Comparison of ENCODE assay signal across 21 mouse cellular contexts in genomic region chr16:23112348-23112747, GRCm38 (mm10). TPM values are rescaled to one million over a fixed set of nuclear protein-coding genes. Genes with fewer than 3 reads are reported as not detected.
DNase-seq lines count a peak whose midpoint lies in the region; ATAC-seq and TF ChIP-seq lines count a peak whose summit lies in the region.
"Had no signal": no experiment of that assay in that cellular context is flagged by ENCODE, and none has a peak within 500 bp of the region (broad histone marks: within the 10 kb centered on the region; RNA-seq: fewer than 3 reads in every experiment).

No protein-coding gene starts in this region.

- H3K4me1 ChIP-seq in E14TG2a.4 (replicated peaks; ENCODE audit: low read depth, low read length): peaks cover 7% of the 10 kb centered on the region
- no peaks in the 10 kb centered on the region for H3K4me1 ChIP-seq in ES-E14 (ENCODE audit: control insufficient read depth in 2 of 2, insufficient read depth in 2 of 2, low read length in 2 of 2, poor library complexity in 1 of 2)
- peaks cover 25% of the 10 kb centered on the region for H3K4me1 ChIP-seq in embryonic facial prominence, embryonic 13.5 days
- H3K4me1 ChIP-seq in hindbrain, embryonic 16.5 days (ENCODE audit: control insufficient read depth, insufficient read depth, low read depth, low read length): peaks cover 36% of the 10 kb centered on the region
- peaks cover 28% of the 10 kb centered on the region for H3K4me1 ChIP-seq in forebrain, embryonic 10.5 days

- H3K27me3 ChIP-seq in E14TG2a.4 (ENCODE audit: insufficient read depth, low read length): no peaks in the 10 kb centered on the region
- no peaks in the 10 kb centered on the region for H3K27me3 ChIP-seq in embryonic facial prominence, embryonic 13.5 days
- H3K27me3 ChIP-seq in hindbrain, embryonic 16.5 days (replicated peaks; ENCODE audit: control insufficient read depth, insufficient read depth, low read length): no peaks in the 10 kb centered on the region
- H3K27me3 ChIP-seq in forebrain, embryonic 10.5 days (ENCODE audit: poor library complexity, severe bottlenecking): no peaks in the 10 kb centered on the region
- H3K27me3 ChIP-seq: forebrain, embryonic 12.5 days; hindbrain, embryonic 12.5 days had no signal

- no peak for TF ChIP-seq CTCF in layer of hippocampus, adult 2 months (conservative IDR thresholded peaks at IDR 0.05)
- no peak for TF ChIP-seq CTCF in E14TG2a.4 (conservative IDR thresholded peaks at IDR 0.05; ENCODE audit: low read length)

- WGBS in embryonic facial prominence, embryonic 13.5 days: 80% methylated on average over 12 of the region's 12 CpGs
- WGBS in hindbrain, embryonic 16.5 days: 83% methylated on average over 12 of the region's 12 CpGs
- 91% methylated on average over 12 of the region's 12 CpGs for WGBS in forebrain, embryonic 10.5 days

- no peak overlapping the region for H3K27ac ChIP-seq in layer of hippocampus, adult 2 months
- no peak overlapping the region; the same call in 1 of the 2 replicates for H3K27ac ChIP-seq in ES-E14 (ENCODE audit: insufficient read depth, low read depth, low read length, poor library complexity, severe bottlenecking)
- H3K27ac ChIP-seq in embryonic facial prominence, embryonic 13.5 days: no peak overlapping the region
- no peak overlapping the region for H3K27ac ChIP-seq in hindbrain, embryonic 16.5 days (ENCODE audit: low read depth, low read length)
- H3K27ac ChIP-seq in forebrain, embryonic 10.5 days: no peak overlapping the region
- H3K27ac ChIP-seq: forebrain, embryonic 12.5 days; hindbrain, embryonic 12.5 days had no signal

- in situ Hi-C loops in ES-E14 (cut with MboI; ENCODE audit: low sequenced_read_pairs in 2 of 2, unreplicated experiment in 2 of 2): loop anchor here in 1 of 2 experiments (25.0 kb wide), 1 partner anchor 700 kb away; no protein-coding TSS in a partner anchor

- no peak for DNase-seq in layer of hippocampus, adult 2 months (ENCODE audit: low spot score in 2 of 2)
- no peak for DNase-seq in layer of hippocampus, postnatal 25 days (ENCODE audit: extremely low spot score in 1 of 2, low spot score in 1 of 2)
- DNase-seq in ES-E14 (ENCODE audit: low read depth, low spot score): no peak
- DNase-seq in forebrain, embryonic 10.5 days (ENCODE audit: extremely low spot score, low spot score): no peak
- DNase-seq: adrenal gland, postnatal 10 days; cerebellum, adult 18-20 months; cerebellum, adult 9-11 months; gastrocnemius, postnatal 14 days; heart, postnatal 10 days; heart, postnatal 4 days; kidney, adult 9 months had no signal

- no peak for ATAC-seq in embryonic facial prominence, embryonic 13.5 days (ENCODE audit: insufficient number of reproducible peaks, insufficient read depth, low FRiP score, low TSS enrichment, low read depth)
- ATAC-seq in hindbrain, embryonic 16.5 days: no peak
- ATAC-seq: forebrain, embryonic 16.5 days; intestine, embryonic 16.5 days had no signal

- H3K9ac ChIP-seq in ES-E14 (ENCODE audit: insufficient read depth, low read depth, low read length, poor library complexity, severe bottlenecking): no peak overlapping the region; the same call in 1 of the 2 replicates
- no peak overlapping the region for H3K9ac ChIP-seq in embryonic facial prominence, embryonic 13.5 days
- no peak overlapping the region for H3K9ac ChIP-seq in hindbrain, embryonic 16.5 days (ENCODE audit: low read depth, low read length)
- H3K9ac ChIP-seq: forebrain, embryonic 12.5 days; hindbrain, embryonic 12.5 days had no signal

- H3K4me3 ChIP-seq in layer of hippocampus, adult 2 months: peak overlapping the region; percentile 19; the same call in 1 of the 2 replicates
- H3K4me3 ChIP-seq in E14TG2a.4 (replicated peaks; ENCODE audit: low read length) (peak overlapping the region; percentile 100), ES-E14 (ENCODE audit: insufficient read depth in 1 of 2, low read depth in 1 of 2, low read length in 2 of 2, poor library complexity in 1 of 2, severe bottlenecking in 1 of 2) (peak overlapping the region; percentile 80 to 97; a peak in 2 of 4 replicates)
- no peak overlapping the region for H3K4me3 ChIP-seq in embryonic facial prominence, embryonic 13.5 days
- H3K4me3 ChIP-seq in hindbrain, embryonic 16.5 days (ENCODE audit: low read length): no peak overlapping the region
- H3K4me3 ChIP-seq in forebrain, embryonic 10.5 days: no peak overlapping the region
- H3K4me3 ChIP-seq: forebrain, embryonic 12.5 days; hindbrain, embryonic 12.5 days had no signal

- H3K36me3 ChIP-seq in E14TG2a.4 (ENCODE audit: insufficient read depth, low read length) (peaks cover 95% of the 10 kb centered on the region), ES-E14 (ENCODE audit: control insufficient read depth, insufficient read depth, low read length, poor library complexity, severe bottlenecking) (peaks cover 56% of the 10 kb centered on the region)
- H3K36me3 ChIP-seq in embryonic facial prominence, embryonic 13.5 days: peaks cover 66% of the 10 kb centered on the region
- H3K36me3 ChIP-seq in hindbrain, embryonic 16.5 days (ENCODE audit: control insufficient read depth, insufficient read depth, low read length): peaks cover 43% of the 10 kb centered on the region
- peaks cover 89% of the 10 kb centered on the region for H3K36me3 ChIP-seq in forebrain, embryonic 10.5 days (replicated peaks)

- no peaks in the 10 kb centered on the region for H3K9me3 ChIP-seq in E14TG2a.4 (ENCODE audit: low read length)
- H3K9me3 ChIP-seq in ES-E14 (ENCODE audit: control insufficient read depth, insufficient read depth, low read depth, low read length): no peaks in the 10 kb centered on the region
- H3K9me3 ChIP-seq in embryonic facial prominence, embryonic 13.5 days: no peaks in the 10 kb centered on the region
- H3K9me3 ChIP-seq in hindbrain, embryonic 16.5 days (ENCODE audit: control insufficient read depth, low read length): no peaks in the 10 kb centered on the region
- H3K9me3 ChIP-seq in forebrain, embryonic 10.5 days: no peaks in the 10 kb centered on the region
- H3K9me3 ChIP-seq: forebrain, embryonic 12.5 days; hindbrain, embryonic 12.5 days had no signal

- H3K4me2 ChIP-seq in embryonic facial prominence, embryonic 13.5 days: peak overlapping the region; percentile 18; the same call in 1 of the 2 replicates
- H3K4me2 ChIP-seq in hindbrain, embryonic 16.5 days (ENCODE audit: low read length): no peak overlapping the region
- H3K4me2 ChIP-seq: forebrain, embryonic 12.5 days; hindbrain, embryonic 12.5 days had no signal

TF ChIP-seq in ES-E14, 5 proteins besides CTCF, POLR2A, EP300 and RAD21:
- TF ChIP-seq ZNF384 (IDR thresholded peaks at IDR 0.05; ENCODE audit: low read depth, low read length): no peak
- TF ChIP-seq CHD2 (IDR thresholded peaks at IDR 0.05; ENCODE audit: low read depth, low read length): no peak
- no peak for TF ChIP-seq MAFK (IDR thresholded peaks at IDR 0.05; ENCODE audit: insufficient read depth, low read depth, low read length)
- no peak for TF ChIP-seq HCFC1 (IDR thresholded peaks at IDR 0.05; ENCODE audit: borderline replicate concordance, insufficient read depth, low read length)
- no peak for TF ChIP-seq ZC3H11A (IDR thresholded peaks at IDR 0.05; ENCODE audit: borderline replicate concordance, low read depth, low read length)
TF ChIP-seq in ES-E14: peak in this region for 0.

RNA-seq across cellular contexts. Expression of gene Eif4a2, which starts 5.1 kb away (rescaled TPM):
- total RNA-seq in layer of hippocampus, adult 2 months (2021): 100 to 1,000 TPM; 923 to 956 TPM
- total RNA-seq in layer of hippocampus, postnatal 25 days (2021): 100 to 1,000 TPM; 898 to 914 TPM
- total RNA-seq in ES-E14 (2012; rRNA removed): 983 and 1,290 TPM in 2 replicates
- polyA plus RNA-seq in embryonic facial prominence, embryonic 13.5 days (2015; fragmentation: Nextera tagmentation; extraction: Ambion mirVana): 255 and 283 TPM in 2 replicates
- 334 and 357 TPM in 2 replicates for polyA plus RNA-seq in hindbrain, embryonic 16.5 days (2015; fragmentation: Nextera tagmentation; extraction: Ambion mirVana)
- polyA plus RNA-seq in forebrain, embryonic 10.5 days (2016; fragmentation: Nextera tagmentation; extraction: Ambion mirVana): 170 and 175 TPM in 2 replicates

RNA-seq across cellular contexts. Expression of gene Rfc4, which starts 15.2 kb away (rescaled TPM):
- total RNA-seq in layer of hippocampus, adult 2 months (2021): 1 to 10 TPM; 4.8 to 5.3 TPM
- total RNA-seq in layer of hippocampus, postnatal 25 days (2021): 1 to 10 TPM; 4.8 TPM
- 51.1 and 71.7 TPM in 2 replicates for total RNA-seq in ES-E14 (2012; rRNA removed)
- polyA plus RNA-seq in embryonic facial prominence, embryonic 13.5 days (2015; fragmentation: Nextera tagmentation; extraction: Ambion mirVana): 107 and 125 TPM in 2 replicates
- 38.5 and 39.1 TPM in 2 replicates for polyA plus RNA-seq in hindbrain, embryonic 16.5 days (2015; fragmentation: Nextera tagmentation; extraction: Ambion mirVana)
- 257 and 263 TPM in 2 replicates for polyA plus RNA-seq in forebrain, embryonic 10.5 days (2016; fragmentation: Nextera tagmentation; extraction: Ambion mirVana)

RNA-seq across cellular contexts. Expression of gene Adipoq, which starts 34.0 kb away (rescaled TPM):
- not detected for total RNA-seq in layer of hippocampus, adult 2 months (2021)
- not detected for total RNA-seq in layer of hippocampus, postnatal 25 days (2021)
- total RNA-seq in ES-E14 (2012; rRNA removed): 0.22 and 0.69 TPM in 2 replicates
- not detected in 2 replicates for polyA plus RNA-seq in embryonic facial prominence, embryonic 13.5 days (2015; fragmentation: Nextera tagmentation; extraction: Ambion mirVana)
- polyA plus RNA-seq in hindbrain, embryonic 16.5 days (2015; fragmentation: Nextera tagmentation; extraction: Ambion mirVana): 0.32 TPM in 1 of 2 replicates, not detected in the other
- polyA plus RNA-seq in forebrain, embryonic 10.5 days (2016; fragmentation: Nextera tagmentation; extraction: Ambion mirVana): not detected in 2 replicates
- polyA plus RNA-seq: embryonic facial prominence, embryonic 11.5 days; forebrain, embryonic 12.5 days; forebrain, embryonic 16.5 days; hindbrain, embryonic 12.5 days; intestine, embryonic 16.5 days had no signal

RNA-seq across cellular contexts. Expression of gene Kng1, which starts 54.7 kb away (rescaled TPM):
- total RNA-seq in layer of hippocampus, adult 2 months (2021): not detected
- total RNA-seq in layer of hippocampus, postnatal 25 days (2021): not detected
- total RNA-seq in ES-E14 (2012; rRNA removed): 0.32 and 0.49 TPM in 2 replicates
- 10.7 TPM in 1 of 2 replicates, not detected in the other for polyA plus RNA-seq in embryonic facial prominence, embryonic 13.5 days (2015; fragmentation: Nextera tagmentation; extraction: Ambion mirVana)
- 0.10 TPM in 1 of 2 replicates, not detected in the other for polyA plus RNA-seq in hindbrain, embryonic 16.5 days (2015; fragmentation: Nextera tagmentation; extraction: Ambion mirVana)
- polyA plus RNA-seq in forebrain, embryonic 10.5 days (2016; fragmentation: Nextera tagmentation; extraction: Ambion mirVana): not detected in 2 replicates
- total RNA-seq: gastrocnemius, postnatal 14 days; heart, postnatal 10 days had no signal
- polyA plus RNA-seq: embryonic facial prominence, embryonic 11.5 days; forebrain, embryonic 12.5 days; forebrain, embryonic 16.5 days; frontal cortex, adult 2 months; heart, embryonic 14.5 days; hindbrain, embryonic 12.5 days had no signal

Comparison
In these comparisons a context has a peak if more than half of its experiments do, and no peak if none do; other contexts are left out.
1. H3K4me3 ChIP-seq: peak in layer of hippocampus, adult 2 months (single experiment), E14TG2a.4 (single experiment) and ES-E14 (2 of 2); none in embryonic facial prominence, embryonic 13.5 days (single experiment), hindbrain, embryonic 16.5 days (single experiment) and forebrain, embryonic 10.5 days (single experiment).